Mouse (Mus musculus) C2C12 (cell line): ENCODE results near the gene Tesc. TPM values are rescaled to one million over a fixed set of nuclear protein-coding genes. Genes with fewer than 3 reads are reported as not detected.

Source experiments
- H3K27me3 ChIP-seq: one replicate; pipeline ENCODE4 v1.6.1; 2011; ENCODE audit not compliant: control insufficient read depth, insufficient read depth, insufficient read length
- H3K36me3 ChIP-seq: one replicate; pipeline ENCODE4 v1.6.1; 2011; ENCODE audit not compliant: control insufficient read depth, insufficient read depth
- H3K4me3 ChIP-seq: one replicate; pipeline ENCODE4 v1.5.1; 2011; ENCODE audit warnings: mild to moderate bottlenecking, control low read depth; ENCODE audit not compliant: poor library complexity, insufficient read depth, severe bottlenecking
- H3K79me2 ChIP-seq: one replicate; pipeline ENCODE4 v1.6.1; 2011; ENCODE audit not compliant: control insufficient read depth, insufficient read depth
- H3K79me3 ChIP-seq: one replicate; pipeline ENCODE4 v1.6.1; 2011; ENCODE audit warnings: low read depth, control low read depth
- H3ac ChIP-seq: one replicate; pipeline ENCODE3; 2011; ENCODE audit warnings: low read depth; ENCODE audit not compliant: control insufficient read depth, insufficient read length
- CEBPB ChIP-seq: IDR thresholded peaks from one replicate; pipeline ENCODE4 v1.6.1; 2011; ENCODE audit warnings: low read depth, mild to moderate bottlenecking, control low read depth, moderate library complexity
- CTCF ChIP-seq: IDR thresholded peaks from one replicate; pipeline ENCODE4 v1.5.1; 2011; ENCODE audit not compliant: control insufficient read depth, insufficient read depth, insufficient read length
- FOSL1 ChIP-seq: IDR thresholded peaks from one replicate; pipeline ENCODE4 v1.8.0; 2011; ENCODE audit warnings: mild to moderate bottlenecking, low read length; ENCODE audit not compliant: poor library complexity, insufficient read depth, severe bottlenecking
- MAX ChIP-seq: IDR thresholded peaks from one replicate; pipeline ENCODE4 v1.6.1; 2011; ENCODE audit warnings: mild to moderate bottlenecking, control low read depth
- MYOD1 ChIP-seq: IDR thresholded peaks from one replicate; pipeline ENCODE4 v1.6.1; 2011; ENCODE audit warnings: low read depth; ENCODE audit not compliant: control insufficient read depth, insufficient read length
- MYOG ChIP-seq: IDR thresholded peaks from one replicate; pipeline ENCODE4 v1.6.1; 2011; ENCODE audit not compliant: control insufficient read depth, insufficient read length; ENCODE audit errors: extremely low read depth
- USF1 ChIP-seq: IDR thresholded peaks from one replicate; pipeline ENCODE4 v1.6.1; 2011; ENCODE audit warnings: low read depth, mild to moderate bottlenecking, control low read depth, moderate library complexity
- polyA plus RNA-seq: library from polyadenylated mRNA; unstranded; fragments of >200 nt; fragmentation: generic; extraction: Trizol; gene quantifications from one replicate; pipeline ENCODE4 v1.2.1, GENCODE M21; 2012; ENCODE audit warnings: missing spikeins

The Tesc gene
- polyA plus RNA-seq, 1 experiment: 0.06 TPM

GRCm38 (mm10) chr5:117995372-117995901 lies 32.1 kb upstream of the Tesc start:
- TF ChIP-seq CTCF (no peak), MYOG (no peak), MYOD1 (no peak), CEBPB (no peak), FOSL1 (no peak), MAX (no peak), USF1 (no peak)
- Histone ChIP-seq H3K79me2 (no peaks in the 10 kb centered on the region), H3K36me3 (peaks cover 18% of the 10 kb centered on the region), H3K79me3 (no peaks in the 10 kb centered on the region), H3K4me3 (no peak overlapping the region), H3K27me3 (no peaks in the 10 kb centered on the region), H3ac (no peak overlapping the region)

GRCm38 (mm10) chr5:117995911-117996310 lies 31.6 kb upstream of the Tesc start:
- H3ac ChIP-seq: no peak overlapping the region
- TF ChIP-seq MAX: no peak
- no peak for TF ChIP-seq CEBPB
- no peak for TF ChIP-seq USF1
- TF ChIP-seq CTCF: no peak
- no peak for TF ChIP-seq MYOG
- no peak for TF ChIP-seq MYOD1
- no peak for TF ChIP-seq FOSL1
- no peaks in the 10 kb centered on the region for H3K27me3 ChIP-seq
- no peaks in the 10 kb centered on the region for H3K79me2 ChIP-seq
- H3K79me3 ChIP-seq: no peaks in the 10 kb centered on the region
- no peak overlapping the region for H3K4me3 ChIP-seq
- peaks cover 16% of the 10 kb centered on the region for H3K36me3 ChIP-seq

GRCm38 (mm10) chr5:117996581-117996980 lies 31.0 kb upstream of the Tesc start:
- H3K27me3 ChIP-seq: no peaks in the 10 kb centered on the region
- no peaks in the 10 kb centered on the region for H3K79me3 ChIP-seq
- peaks cover 10% of the 10 kb centered on the region for H3K36me3 ChIP-seq
- H3K4me3 ChIP-seq: no peak overlapping the region
- H3K79me2 ChIP-seq: no peaks in the 10 kb centered on the region
- no peak for TF ChIP-seq USF1
- TF ChIP-seq CEBPB: no peak
- TF ChIP-seq CTCF: no peak
- no peak for TF ChIP-seq MYOG
- TF ChIP-seq MAX: no peak
- TF ChIP-seq MYOD1: no peak
- no peak for TF ChIP-seq FOSL1
- no peak overlapping the region for H3ac ChIP-seq

GRCm38 (mm10) chr5:117997434-117997970 lies 30.0 kb upstream of the Tesc start:
- H3ac ChIP-seq: no peak overlapping the region
- H3K27me3 ChIP-seq: no peaks in the 10 kb centered on the region
- TF ChIP-seq CTCF: no peak
- no peak for TF ChIP-seq FOSL1
- TF ChIP-seq CEBPB: no peak
- no peak for TF ChIP-seq MAX
- TF ChIP-seq MYOD1: no peak
- no peak overlapping the region for H3K4me3 ChIP-seq
- no peaks in the 10 kb centered on the region for H3K79me2 ChIP-seq
- H3K36me3 ChIP-seq: peaks cover 10% of the 10 kb centered on the region
- H3K79me3 ChIP-seq: no peaks in the 10 kb centered on the region

GRCm38 (mm10) chr5:117999061-117999460 lies 28.5 kb upstream of the Tesc start:
- Histone ChIP-seq H3K79me2 (no peaks in the 10 kb centered on the region), H3K27me3 (no peaks in the 10 kb centered on the region), H3K4me3 (no peak overlapping the region), H3K36me3 (peaks cover 10% of the 10 kb centered on the region), H3ac (no peak overlapping the region), H3K79me3 (no peaks in the 10 kb centered on the region)
- TF ChIP-seq FOSL1 (no peak), MAX (no peak), USF1 (no peak), MYOD1 (no peak), MYOG (no peak), CEBPB (no peak)

GRCm38 (mm10) chr5:117999584-117999983 lies 28.0 kb upstream of the Tesc start:
- Histone ChIP-seq H3K79me3 (no peaks in the 10 kb centered on the region), H3K27me3 (no peaks in the 10 kb centered on the region), H3K4me3 (no peak overlapping the region), H3ac (no peak overlapping the region), H3K79me2 (no peaks in the 10 kb centered on the region), H3K36me3 (peaks cover 5% of the 10 kb centered on the region)
- TF ChIP-seq MYOG (no peak), USF1 (no peak), CEBPB (no peak), CTCF (no peak), MYOD1 (no peak), MAX (no peak), FOSL1 (no peak)
